Mouse (Mus musculus): Measurements from ENCODE around the gene Nptxr. TPM values are rescaled to one million over a fixed set of nuclear protein-coding genes. Genes with fewer than 3 reads are reported as not detected.

The Nptxr gene
- polyA plus RNA-seq, 1 experiment from 2014 or later, result 1.3 TPM

DNA sequence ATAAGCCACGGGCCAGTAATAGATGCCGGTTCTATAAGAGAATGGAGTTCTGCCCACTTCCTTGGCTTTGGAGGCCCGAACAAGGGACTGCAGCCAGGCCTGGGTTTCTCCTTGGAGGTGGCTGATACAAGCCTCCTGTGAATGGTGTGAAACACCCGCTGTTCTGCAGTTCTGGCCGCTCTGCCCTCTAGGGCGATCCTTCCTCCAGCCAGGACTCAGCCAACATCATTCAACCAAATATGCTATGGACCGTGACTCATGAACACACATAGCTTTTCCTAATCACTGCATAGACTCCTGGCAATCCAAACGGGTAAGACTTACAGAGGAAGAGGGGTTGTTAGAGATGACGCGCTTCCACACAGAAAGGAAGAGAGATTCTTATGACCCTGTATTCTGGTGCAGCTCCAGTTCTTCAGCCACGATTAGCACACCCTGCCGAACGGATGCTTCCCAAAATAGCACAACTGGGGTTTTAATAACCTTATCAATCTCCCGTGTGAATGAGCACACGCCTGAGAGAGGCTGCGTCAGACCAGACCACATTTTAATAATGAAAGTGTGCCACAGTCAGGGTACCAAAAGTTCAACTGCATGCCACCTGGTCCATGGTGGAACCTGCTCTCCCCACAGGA lies 37.1 kb downstream of the Nptxr start:
- 46% methylated on average over 16 of the region's 16 CpGs for WGBS
- peaks cover 35 to 60% of the 10 kb centered on the region in 2 experiments for H3K4me1 ChIP-seq (ENCODE audit: control insufficient read depth in 2 of 2, insufficient read depth in 2 of 2, low read length in 2 of 2)
- ATAC-seq (ENCODE audit: insufficient number of reproducible peaks, insufficient read depth, low FRiP score, low read depth), result no peak
- H3K27ac ChIP-seq (replicated peaks in 1 of 2; ENCODE audit: control insufficient read depth in 1 of 2, insufficient read depth in 1 of 2, low read depth in 2 of 2, low read length in 2 of 2), result peak overlapping the region; percentile 43 to 68
- peaks cover 20% of the 10 kb centered on the region for H3K36me3 ChIP-seq (ENCODE audit: control insufficient read depth, insufficient read depth, low read length)
- H3K9me3 ChIP-seq (ENCODE audit: control insufficient read depth, low read length), result no peaks in the 10 kb centered on the region
- H3K27me3 ChIP-seq (ENCODE audit: control insufficient read depth, insufficient read depth, low read length), result no peaks in the 10 kb centered on the region
- peak overlapping the region; percentile 45; the same call in 1 of the 2 replicates for H3K9ac ChIP-seq (ENCODE audit: low read length)
- H3K4me2 ChIP-seq (ENCODE audit: low read length), result peak overlapping the region; percentile 43
- H3K4me3 ChIP-seq (ENCODE audit: control insufficient read depth in 1 of 2, insufficient read depth in 1 of 2, low read depth in 1 of 2, low read length in 2 of 2), result no peak overlapping the region; a peak in 1 of 4 replicates

DNA sequence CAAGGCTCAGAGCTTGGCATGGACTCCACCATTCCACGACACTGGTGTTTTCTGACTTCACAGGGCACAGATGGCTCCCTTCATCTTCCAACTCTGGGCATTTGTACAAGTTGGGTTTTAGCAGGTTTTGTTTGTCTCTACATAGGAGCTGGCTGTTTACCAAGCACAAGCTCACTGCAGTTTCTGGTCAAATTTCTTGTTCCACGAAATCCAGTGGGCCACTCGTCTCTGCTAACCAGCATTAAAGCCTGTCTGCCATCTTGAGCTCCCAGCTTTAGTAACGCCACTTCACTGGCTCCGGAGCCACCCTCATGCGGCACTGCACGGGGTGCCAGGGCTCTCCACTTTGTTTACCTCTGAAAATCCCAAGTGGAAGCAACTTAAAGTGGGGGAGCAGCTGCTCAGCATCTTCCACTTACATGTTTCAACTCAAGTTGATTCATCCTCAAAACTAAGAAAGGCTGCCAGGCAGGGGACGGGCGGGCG lies 37.9 kb downstream of the Nptxr start:
- Histone ChIP-seq H3K9me3 (ENCODE audit: control insufficient read depth, low read length) (no peaks in the 10 kb centered on the region), H3K4me1 (ENCODE audit: control insufficient read depth in 2 of 2, insufficient read depth in 2 of 2, low read length in 2 of 2) (peaks cover 35 to 60% of the 10 kb centered on the region in 2 experiments), H3K36me3 (ENCODE audit: control insufficient read depth, insufficient read depth, low read length) (peaks cover 27% of the 10 kb centered on the region), H3K27me3 (ENCODE audit: control insufficient read depth, insufficient read depth, low read length) (no peaks in the 10 kb centered on the region), H3K27ac (replicated peaks in 1 of 2; ENCODE audit: control insufficient read depth in 1 of 2, insufficient read depth in 1 of 2, low read depth in 2 of 2, low read length in 2 of 2) (no peak overlapping the region; a peak in 1 of 4 replicates), H3K4me2 (ENCODE audit: low read length) (peak overlapping the region; percentile 43; the same call in 1 of the 2 replicates), H3K4me3 (ENCODE audit: control insufficient read depth in 1 of 2, insufficient read depth in 1 of 2, low read depth in 1 of 2, low read length in 2 of 2) (no peak overlapping the region), H3K9ac (ENCODE audit: low read length) (no peak overlapping the region)
- ATAC-seq (ENCODE audit: insufficient number of reproducible peaks, insufficient read depth, low FRiP score, low read depth), result no peak
- WGBS, result 90% methylated on average over 10 of the region's 10 CpGs

DNA sequence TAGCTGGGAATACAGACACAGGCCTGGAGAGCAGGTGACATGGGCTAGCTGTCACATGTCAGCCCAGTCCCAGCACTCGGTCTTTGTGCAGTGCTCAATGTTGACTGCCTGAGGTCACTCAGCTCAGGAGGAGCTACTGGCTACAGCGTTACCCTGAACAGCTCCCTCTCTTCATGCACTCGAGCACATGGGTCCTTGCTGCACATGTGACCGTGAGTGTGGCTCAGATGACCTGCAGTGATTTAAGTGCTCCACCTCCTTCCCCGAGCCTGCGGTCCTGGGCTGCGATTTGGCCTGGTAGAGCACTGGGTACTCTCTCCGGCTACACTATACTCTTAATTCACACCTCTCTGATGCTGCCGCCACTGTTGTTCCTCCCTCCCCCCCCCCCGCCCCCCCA lies 38.4 kb downstream of the Nptxr start:
- Histone ChIP-seq H3K9ac (ENCODE audit: low read length) (no peak overlapping the region), H3K4me2 (ENCODE audit: low read length) (no peak overlapping the region), H3K4me3 (ENCODE audit: control insufficient read depth in 1 of 2, insufficient read depth in 1 of 2, low read depth in 1 of 2, low read length in 2 of 2) (no peak overlapping the region), H3K4me1 (ENCODE audit: control insufficient read depth in 2 of 2, insufficient read depth in 2 of 2, low read length in 2 of 2) (peaks cover 32 to 56% of the 10 kb centered on the region in 2 experiments), H3K27me3 (ENCODE audit: control insufficient read depth, insufficient read depth, low read length) (no peaks in the 10 kb centered on the region), H3K36me3 (ENCODE audit: control insufficient read depth, insufficient read depth, low read length) (peaks cover 31% of the 10 kb centered on the region), H3K9me3 (ENCODE audit: control insufficient read depth, low read length) (no peaks in the 10 kb centered on the region), H3K27ac (replicated peaks in 1 of 2; ENCODE audit: control insufficient read depth in 1 of 2, insufficient read depth in 1 of 2, low read depth in 2 of 2, low read length in 2 of 2) (no peak overlapping the region)
- WGBS, result 38% methylated on average over 10 of the region's 10 CpGs
- ATAC-seq (ENCODE audit: insufficient number of reproducible peaks, insufficient read depth, low FRiP score, low read depth), result no peak

DNA sequence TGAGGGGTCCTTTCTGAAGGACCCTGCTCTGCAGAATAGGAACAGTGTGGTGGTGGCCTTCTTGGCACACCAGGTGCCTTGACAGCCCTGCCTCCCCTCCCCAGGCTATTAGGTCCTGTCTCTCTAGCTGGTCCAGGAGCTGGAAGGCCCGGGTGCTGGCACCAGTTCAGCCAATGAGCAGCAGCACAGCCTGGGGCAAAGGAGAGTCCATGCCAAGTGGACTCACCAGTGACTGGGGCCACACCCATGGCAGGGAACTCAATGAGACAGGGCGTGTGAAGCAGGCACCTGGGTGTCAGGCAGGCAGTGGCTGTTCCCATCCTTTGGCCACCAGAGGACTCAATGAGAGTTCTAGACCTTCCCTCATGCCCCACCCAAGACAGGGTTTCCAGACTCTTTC lies 39.2 kb downstream of the Nptxr start:
- WGBS, result 77% methylated on average over 2 of the region's 2 CpGs
- H3K27me3 ChIP-seq (ENCODE audit: control insufficient read depth, insufficient read depth, low read length), result no peaks in the 10 kb centered on the region
- no peak overlapping the region for H3K4me2 ChIP-seq (ENCODE audit: low read length)
- ATAC-seq (ENCODE audit: insufficient number of reproducible peaks, insufficient read depth, low FRiP score, low read depth), result no peak
- H3K4me3 ChIP-seq (ENCODE audit: control insufficient read depth in 1 of 2, insufficient read depth in 1 of 2, low read depth in 1 of 2, low read length in 2 of 2), result no peak overlapping the region
- no peak overlapping the region for H3K9ac ChIP-seq (ENCODE audit: low read length)
- peaks cover 25 to 48% of the 10 kb centered on the region in 2 experiments for H3K4me1 ChIP-seq (ENCODE audit: control insufficient read depth in 2 of 2, insufficient read depth in 2 of 2, low read length in 2 of 2)
- H3K36me3 ChIP-seq (ENCODE audit: control insufficient read depth, insufficient read depth, low read length), result peaks cover 35% of the 10 kb centered on the region
- H3K27ac ChIP-seq (replicated peaks in 1 of 2; ENCODE audit: control insufficient read depth in 1 of 2, insufficient read depth in 1 of 2, low read depth in 2 of 2, low read length in 2 of 2), result no peak overlapping the region
- no peaks in the 10 kb centered on the region for H3K9me3 ChIP-seq (ENCODE audit: control insufficient read depth, low read length)

DNA sequence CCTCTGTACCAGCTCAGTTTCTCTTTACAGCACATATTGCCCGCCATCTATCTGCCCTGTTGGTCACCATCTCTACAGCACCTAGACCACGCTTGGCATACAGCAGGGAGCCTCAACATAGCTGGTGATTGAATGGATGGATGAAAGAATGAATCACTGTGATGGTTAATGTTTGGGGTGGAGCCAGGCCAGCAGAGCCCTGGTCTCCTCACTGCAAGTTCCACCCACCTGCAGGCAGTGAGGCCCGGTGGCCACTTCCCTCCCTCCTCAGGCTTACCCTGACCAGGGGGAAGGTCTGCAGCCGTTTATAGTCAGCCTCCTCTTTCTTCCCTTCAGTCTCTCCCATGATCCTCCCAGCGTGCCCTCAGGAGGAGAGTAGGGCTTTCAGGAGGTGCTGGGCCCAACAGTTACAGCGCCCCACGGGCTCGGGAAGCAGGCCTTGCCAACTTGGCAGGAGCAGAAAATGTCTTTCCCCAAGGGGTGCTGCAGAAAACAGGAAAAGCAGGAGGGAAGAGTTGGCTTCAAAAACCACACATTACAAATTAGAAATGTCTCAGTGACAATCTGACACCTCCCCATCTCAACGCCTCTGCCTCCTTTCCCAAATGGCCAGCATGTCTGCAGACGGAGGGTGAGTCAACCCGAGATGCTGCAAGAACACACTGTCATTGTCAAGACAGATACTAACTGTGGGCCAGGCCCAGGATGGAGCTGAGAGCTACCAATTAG lies 39.9 kb downstream of the Nptxr start:
- Histone ChIP-seq H3K4me3 (ENCODE audit: control insufficient read depth in 1 of 2, insufficient read depth in 1 of 2, low read depth in 1 of 2, low read length in 2 of 2) (no peak overlapping the region), H3K36me3 (ENCODE audit: control insufficient read depth, insufficient read depth, low read length) (peaks cover 35% of the 10 kb centered on the region), H3K27me3 (ENCODE audit: control insufficient read depth, insufficient read depth, low read length) (no peaks in the 10 kb centered on the region), H3K4me2 (ENCODE audit: low read length) (no peak overlapping the region), H3K9ac (ENCODE audit: low read length) (no peak overlapping the region), H3K9me3 (ENCODE audit: control insufficient read depth, low read length) (no peaks in the 10 kb centered on the region), H3K27ac (replicated peaks in 1 of 2; ENCODE audit: control insufficient read depth in 1 of 2, insufficient read depth in 1 of 2, low read depth in 2 of 2, low read length in 2 of 2) (no peak overlapping the region), H3K4me1 (ENCODE audit: control insufficient read depth in 2 of 2, insufficient read depth in 2 of 2, low read length in 2 of 2) (peaks cover 23 to 42% of the 10 kb centered on the region in 2 experiments)
- 79% methylated on average over 11 of the region's 11 CpGs for WGBS
- ATAC-seq (ENCODE audit: insufficient number of reproducible peaks, insufficient read depth, low FRiP score, low read depth), result no peak

DNA sequence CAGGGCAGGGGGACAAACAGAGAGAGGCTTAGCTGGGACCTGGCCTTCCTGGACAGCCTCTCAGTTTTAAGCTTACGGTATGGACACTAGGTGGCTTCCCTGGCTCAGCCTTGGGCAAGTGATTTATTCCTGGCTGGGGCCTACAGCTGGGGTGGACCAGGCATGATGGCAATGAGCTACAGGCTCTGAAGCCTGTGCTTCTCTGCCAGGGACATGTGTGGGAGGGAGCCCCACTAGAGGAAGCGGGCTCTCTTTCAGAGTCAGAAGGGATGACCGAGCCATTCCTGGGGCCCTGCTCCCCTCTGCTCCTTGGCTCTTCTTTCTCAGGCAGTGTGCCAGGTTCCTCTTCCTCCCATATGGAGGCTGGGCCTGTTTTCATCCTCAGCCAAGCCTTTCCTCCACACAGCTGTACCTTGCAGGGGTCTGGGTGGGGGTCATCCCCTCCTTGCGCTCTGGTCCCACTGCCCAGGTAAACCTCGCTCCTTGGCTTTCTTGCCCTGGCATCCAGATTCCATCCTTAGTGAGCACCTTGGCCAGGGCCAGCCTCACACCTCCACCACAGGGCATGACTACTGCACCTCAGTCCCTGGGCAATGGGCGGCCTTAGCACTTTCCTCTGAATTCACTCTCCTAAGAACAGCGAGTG lies 40.8 kb downstream of the Nptxr start:
- no peak overlapping the region for H3K27ac ChIP-seq (replicated peaks in 1 of 2; ENCODE audit: control insufficient read depth in 1 of 2, insufficient read depth in 1 of 2, low read depth in 2 of 2, low read length in 2 of 2)

DNA sequence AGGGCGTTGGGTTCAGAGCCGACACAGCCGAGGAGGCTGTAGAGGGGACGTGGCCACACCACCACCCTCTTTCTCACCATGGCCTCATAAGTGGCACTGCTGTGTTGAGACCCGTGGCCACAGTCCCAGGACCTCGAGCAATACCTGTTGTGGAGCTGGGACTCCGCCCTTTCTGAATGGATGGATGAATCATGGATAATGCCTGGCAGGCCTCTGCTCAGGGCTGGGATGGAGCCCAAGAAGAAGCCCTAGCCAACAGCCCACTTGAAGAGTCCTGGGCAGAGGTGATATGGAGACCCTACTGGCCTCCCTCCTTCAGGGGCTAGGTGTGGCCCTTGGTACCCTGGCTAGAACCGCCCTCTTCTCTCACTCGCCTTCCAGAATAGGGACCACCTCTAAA lies 41.6 kb downstream of the Nptxr start:
- H3K27me3 ChIP-seq (ENCODE audit: control insufficient read depth, insufficient read depth, low read length), result no peaks in the 10 kb centered on the region
- 92% methylated on average over 9 of the region's 9 CpGs for WGBS

More for the DNA sequence above, 40.8 kb downstream of the Nptxr start:
- H3K4me2 ChIP-seq (ENCODE audit: low read length), result no peak overlapping the region
- peaks cover 35% of the 10 kb centered on the region for H3K36me3 ChIP-seq (ENCODE audit: control insufficient read depth, insufficient read depth, low read length)
- no peak for ATAC-seq (ENCODE audit: insufficient number of reproducible peaks, insufficient read depth, low FRiP score, low read depth)
- 79% methylated on average over 7 of the region's 7 CpGs for WGBS
- H3K9me3 ChIP-seq (ENCODE audit: control insufficient read depth, low read length), result no peaks in the 10 kb centered on the region
- H3K4me3 ChIP-seq (ENCODE audit: control insufficient read depth in 1 of 2, insufficient read depth in 1 of 2, low read depth in 1 of 2, low read length in 2 of 2), result no peak overlapping the region
- H3K9ac ChIP-seq (ENCODE audit: low read length), result no peak overlapping the region
- peaks cover 23 to 32% of the 10 kb centered on the region in 2 experiments for H3K4me1 ChIP-seq (ENCODE audit: control insufficient read depth in 2 of 2, insufficient read depth in 2 of 2, low read length in 2 of 2)
- H3K27me3 ChIP-seq (ENCODE audit: control insufficient read depth, insufficient read depth, low read length), result no peaks in the 10 kb centered on the region

More for the DNA sequence above, 41.6 kb downstream of the Nptxr start:
- Histone ChIP-seq H3K4me3 (ENCODE audit: control insufficient read depth in 1 of 2, insufficient read depth in 1 of 2, low read depth in 1 of 2, low read length in 2 of 2) (no peak overlapping the region), H3K27ac (replicated peaks in 1 of 2; ENCODE audit: control insufficient read depth in 1 of 2, insufficient read depth in 1 of 2, low read depth in 2 of 2, low read length in 2 of 2) (no peak overlapping the region), H3K9ac (ENCODE audit: low read length) (no peak overlapping the region), H3K9me3 (ENCODE audit: control insufficient read depth, low read length) (no peaks in the 10 kb centered on the region), H3K36me3 (ENCODE audit: control insufficient read depth, insufficient read depth, low read length) (peaks cover 35% of the 10 kb centered on the region), H3K4me2 (ENCODE audit: low read length) (no peak overlapping the region), H3K4me1 (ENCODE audit: control insufficient read depth in 2 of 2, insufficient read depth in 2 of 2, low read length in 2 of 2) (peaks cover 16 to 25% of the 10 kb centered on the region in 2 experiments)
- ATAC-seq (ENCODE audit: insufficient number of reproducible peaks, insufficient read depth, low FRiP score, low read depth), result no peak

Measured in heart, embryonic 14.5 days (tissue).